Mouse (Mus musculus) midbrain, embryonic 16.5 days (tissue): ENCODE results near the gene Lama1. TPM values are rescaled to one million over a fixed set of nuclear protein-coding genes. Genes with fewer than 3 reads are reported as not detected.

ENCODE experiments used
- ATAC-seq: fragments of 200-750 bp; cut with Nextera tagmentation; 2 replicates; pipeline ENCODE4 v1.8.0; 2017; ENCODE audit warnings: moderate TSS enrichment
- H3K27ac ChIP-seq: fragments of 300-500 bp; sonication (generic); 2 replicates; pipeline ENCODE4 v1.5.1; 2014; ENCODE audit warnings: mild to moderate bottlenecking, low read length, mixed read lengths
- H3K27me3 ChIP-seq: fragments of 300-500 bp; sonication (generic); 2 replicates; pipeline ENCODE4 v1.6.1; 2014; ENCODE audit warnings: low read depth, low read length, mixed read lengths; ENCODE audit not compliant: control insufficient read depth, insufficient read depth
- H3K36me3 ChIP-seq: fragments of 300-500 bp; sonication (generic); 2 replicates; pipeline ENCODE4 v1.6.1; 2014; ENCODE audit warnings: mild to moderate bottlenecking, low read length, moderate library complexity, mixed read lengths; ENCODE audit not compliant: control insufficient read depth, insufficient read depth
- H3K4me1 ChIP-seq: fragments of 300-500 bp; sonication (generic); 2 replicates; pipeline ENCODE4 v1.6.1; 2014; ENCODE audit warnings: mild to moderate bottlenecking, low read length, mixed read lengths; ENCODE audit not compliant: control insufficient read depth, insufficient read depth
- H3K4me2 ChIP-seq: fragments of 300-500 bp; sonication (generic); 2 replicates; pipeline ENCODE4 v1.6.1; 2014; ENCODE audit warnings: mild to moderate bottlenecking, low read length, mixed read lengths
- H3K4me3 ChIP-seq: fragments of 300-500 bp; sonication (generic); 2 replicates; pipeline ENCODE4 v1.5.1; 2014; ENCODE audit warnings: low read depth, mild to moderate bottlenecking, low read length, moderate library complexity, mixed read lengths
- H3K9ac ChIP-seq: fragments of 300-500 bp; sonication (generic); 2 replicates; pipeline ENCODE4 v1.6.1; 2014; ENCODE audit warnings: low read depth, low read length, mixed read lengths
- H3K9me3 ChIP-seq: fragments of 300-500 bp; sonication (generic); replicated peaks from 2 replicates; pipeline ENCODE4 v1.6.1; 2014; ENCODE audit warnings: mild to moderate bottlenecking, low read length, mixed read lengths; ENCODE audit not compliant: control insufficient read depth, poor library complexity, severe bottlenecking
- WGBS: fragments of 180-500 bp; shearing (Covaris S2); extraction: QIAGEN DNeasy Blood & Tissue Kit; methylation state at CpG from one replicate; pipeline ENCODE4 v1.1.7; 2014; 5-methylcytosine and 5-hydroxymethylcytosine counted together
- polyA plus RNA-seq: library from polyadenylated mRNA; unstranded; fragments of >200 nt; fragmentation: Nextera tagmentation; extraction: Ambion mirVana; gene quantifications from 2 replicates; pipeline ENCODE4 v1.2.1, GENCODE M21; 2015

Gene Lama1
- polyA plus RNA-seq, 1 experiment from 2014 or later = 5.4 TPM

DNA sequence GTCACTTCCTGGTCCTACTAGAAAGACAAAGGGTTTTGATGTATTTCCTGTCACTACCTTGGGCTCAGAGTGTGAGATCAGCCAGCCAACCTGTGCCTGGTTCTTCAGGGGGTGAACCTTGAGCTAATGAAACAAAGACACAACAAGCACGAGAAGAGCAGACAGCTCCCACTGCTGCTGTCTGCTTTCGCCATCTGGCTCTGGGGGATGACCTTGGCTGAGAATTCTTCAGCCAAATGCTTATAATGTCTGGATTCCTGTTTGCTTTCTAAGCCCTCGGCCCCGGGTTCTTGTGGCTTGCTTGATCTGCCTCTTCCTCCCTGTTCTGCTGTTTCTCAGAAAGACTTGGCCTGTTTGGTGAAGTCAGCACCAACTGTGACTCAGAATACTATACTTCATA lies 6.4 kb upstream of the Lama1 start:
- no peaks in the 10 kb centered on the region for H3K9me3 ChIP-seq
- no peak overlapping the region for H3K9ac ChIP-seq
- no peaks in the 10 kb centered on the region for H3K27me3 ChIP-seq
- no peak overlapping the region for H3K27ac ChIP-seq
- ATAC-seq = no peak
- H3K4me3 ChIP-seq = no peak overlapping the region
- no peaks in the 10 kb centered on the region for H3K4me1 ChIP-seq
- H3K4me2 ChIP-seq = no peak overlapping the region
- H3K36me3 ChIP-seq = no peaks in the 10 kb centered on the region
- whole genome bisulfite sequencing = 88% methylated on average over 4 of the region's 4 CpGs

GRCm38 (mm10) chr17:67692651-67693050 lies 4.4 kb upstream of the Lama1 start:
- H3K27me3 ChIP-seq = no peaks in the 10 kb centered on the region
- H3K9me3 ChIP-seq = no peaks in the 10 kb centered on the region
- H3K36me3 ChIP-seq = no peaks in the 10 kb centered on the region
- H3K4me2 ChIP-seq = no peak overlapping the region
- H3K4me1 ChIP-seq = no peaks in the 10 kb centered on the region; the same call in 1 of the 2 replicates
- 65% methylated on average over 2 of the region's 2 CpGs for WGBS
- H3K27ac ChIP-seq = no peak overlapping the region
- ATAC-seq = no peak
- no peak overlapping the region for H3K9ac ChIP-seq
- no peak overlapping the region for H3K4me3 ChIP-seq

- Histone ChIP-seq H3K4me3 (no peak overlapping the region), H3K9ac (no peak overlapping the region), H3K36me3 (no peaks in the 10 kb centered on the region), H3K4me1 (peaks cover 7% of the 10 kb centered on the region; the same call in 1 of the 2 replicates), H3K27me3 (no peaks in the 10 kb centered on the region), H3K9me3 (no peaks in the 10 kb centered on the region), H3K27ac (no peak overlapping the region), H3K4me2 (no peak overlapping the region)
- no peak for ATAC-seq
- 51% methylated on average over 2 of the region's 3 CpGs for WGBS
These were observed 3.2 kb upstream of the Lama1 start for GRCm38 (mm10) chr17:67693861-67694260.

DNA sequence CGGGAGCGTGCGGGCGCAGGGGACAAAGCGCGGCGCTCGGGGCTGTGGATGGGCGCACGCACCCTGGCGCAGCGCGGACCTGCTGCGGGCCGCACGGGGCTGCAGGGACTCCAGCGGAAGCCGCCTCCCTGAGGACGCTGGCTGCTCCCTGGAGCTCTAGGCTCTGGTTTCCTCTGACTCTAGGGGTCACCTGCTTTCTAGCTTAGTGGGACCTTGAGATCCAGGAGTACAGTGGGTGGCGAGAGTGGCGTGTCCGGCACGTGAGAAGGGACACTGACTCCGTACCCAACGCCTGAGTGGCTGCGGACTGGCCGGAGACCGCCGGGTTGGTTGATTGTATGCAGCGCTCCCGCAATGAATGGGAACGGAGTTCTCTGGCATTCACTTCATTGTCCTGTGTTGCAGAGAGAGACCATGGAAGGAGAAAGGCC lies 417 bp downstream of the Lama1 start:
- ATAC-seq = peak; percentile 79
- H3K4me3 ChIP-seq = peak overlapping the region; percentile 80
- H3K9me3 ChIP-seq = no peaks in the 10 kb centered on the region
- H3K27ac ChIP-seq = no peak overlapping the region
- no peaks in the 10 kb centered on the region for H3K27me3 ChIP-seq
- H3K4me2 ChIP-seq = peak overlapping the region; percentile 98
- peak overlapping the region; percentile 91 for H3K9ac ChIP-seq
- WGBS = 0% methylated on average over 32 of the region's 32 CpGs
- H3K36me3 ChIP-seq = no peaks in the 10 kb centered on the region
- peaks cover 10% of the 10 kb centered on the region; the same call in 1 of the 2 replicates for H3K4me1 ChIP-seq

- H3K9me3 ChIP-seq = no peaks in the 10 kb centered on the region
- ATAC-seq = peak; percentile 63
- H3K4me3 ChIP-seq = peak overlapping the region; percentile 80
- H3K36me3 ChIP-seq = no peaks in the 10 kb centered on the region
- peak overlapping the region; percentile 27; the same call in 1 of the 2 replicates for H3K9ac ChIP-seq
- no peak overlapping the region for H3K27ac ChIP-seq
- H3K27me3 ChIP-seq = no peaks in the 10 kb centered on the region
- H3K4me1 ChIP-seq = peaks cover 10% of the 10 kb centered on the region; the same call in 1 of the 2 replicates
- under 1% methylated on average over 13 of the region's 13 CpGs for WGBS
- peak overlapping the region; percentile 98 for H3K4me2 ChIP-seq
These were observed 1.2 kb downstream of the Lama1 start for GRCm38 (mm10) chr17:67698301-67698700.

GRCm38 (mm10) chr17:67701761-67702160 lies 4.7 kb downstream of the Lama1 start:
- Histone ChIP-seq H3K36me3 (no peaks in the 10 kb centered on the region), H3K4me3 (no peak overlapping the region), H3K4me1 (peaks cover 10% of the 10 kb centered on the region; the same call in 1 of the 2 replicates), H3K4me2 (no peak overlapping the region), H3K9me3 (no peaks in the 10 kb centered on the region), H3K27me3 (no peaks in the 10 kb centered on the region), H3K9ac (no peak overlapping the region), H3K27ac (no peak overlapping the region)
- 12% methylated on average over 9 of the region's 9 CpGs for WGBS
- ATAC-seq = no peak

- no peaks in the 10 kb centered on the region for H3K27me3 ChIP-seq
- no peaks in the 10 kb centered on the region for H3K36me3 ChIP-seq
- ATAC-seq = no peak
- H3K9ac ChIP-seq = no peak overlapping the region
- no peaks in the 10 kb centered on the region for H3K9me3 ChIP-seq
- no peak overlapping the region for H3K4me2 ChIP-seq
- no peak overlapping the region for H3K27ac ChIP-seq
- H3K4me1 ChIP-seq = peaks cover 9% of the 10 kb centered on the region; the same call in 1 of the 2 replicates
- no peak overlapping the region for H3K4me3 ChIP-seq
- 62% methylated on average over 3 of the region's 3 CpGs for WGBS
These were observed 5.9 kb downstream of the Lama1 start for GRCm38 (mm10) chr17:67702941-67703340.

DNA sequence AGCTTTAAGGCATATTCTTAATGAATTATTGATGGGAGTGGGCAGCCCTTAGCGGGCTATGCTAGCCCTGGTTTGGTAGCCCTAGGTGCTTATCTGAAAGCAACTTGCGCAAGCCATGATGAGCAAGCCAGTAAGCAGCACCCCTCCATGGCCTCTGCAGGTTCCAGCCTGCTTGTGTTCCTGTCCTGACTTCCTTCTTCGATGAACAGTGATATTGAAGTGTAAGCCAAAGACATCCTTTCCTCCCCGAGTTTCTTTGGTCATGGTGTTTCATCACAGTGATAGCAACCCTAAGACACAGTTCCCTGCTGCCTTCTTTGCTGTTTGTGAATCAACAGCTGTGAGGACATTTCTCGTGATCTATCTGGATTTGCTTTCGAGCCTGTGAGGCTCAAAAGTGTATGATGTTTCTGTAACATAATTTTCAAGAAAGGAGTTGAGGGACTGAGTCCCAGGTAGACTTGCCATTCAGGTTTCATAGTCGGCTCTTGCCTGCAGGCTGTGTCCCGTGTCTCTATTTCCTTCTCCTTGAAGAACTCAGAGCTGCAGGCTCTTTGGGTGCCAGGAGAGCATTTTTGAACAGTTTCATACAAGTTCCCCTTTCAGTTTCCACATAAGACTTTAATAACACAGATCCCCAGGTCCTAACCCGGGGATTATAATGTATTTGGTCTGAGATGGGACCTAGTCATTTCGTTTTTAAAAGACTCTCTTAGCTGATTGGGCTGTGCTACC lies 8.1 kb downstream of the Lama1 start:
- 89% methylated on average over 10 of the region's 10 CpGs for WGBS

DNA sequence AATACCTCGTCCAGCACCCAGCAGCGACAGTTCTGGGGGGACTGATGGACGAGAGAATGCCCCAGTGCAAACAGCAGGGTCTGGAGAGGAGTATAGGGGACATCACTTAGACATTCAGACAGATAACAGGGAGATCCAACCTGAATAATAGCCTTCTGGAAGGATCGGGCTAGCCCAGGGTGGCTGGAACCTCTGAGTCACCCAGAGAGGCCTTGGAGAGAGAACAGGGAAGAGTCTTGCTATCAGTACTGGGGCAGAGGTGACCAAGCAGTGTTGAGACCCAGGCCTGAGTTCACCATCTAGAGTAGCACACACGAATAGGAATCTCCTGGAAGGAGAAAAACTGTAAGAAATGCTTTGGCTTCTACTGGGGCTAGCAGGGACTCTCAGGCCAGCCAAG lies 9.3 kb downstream of the Lama1 start:
- WGBS = 85% methylated on average over 5 of the region's 5 CpGs
- ATAC-seq = no peak
- Histone ChIP-seq H3K36me3 (no peaks in the 10 kb centered on the region), H3K4me2 (no peak overlapping the region), H3K27ac (no peak overlapping the region), H3K4me1 (peaks cover 6% of the 10 kb centered on the region), H3K4me3 (no peak overlapping the region), H3K27me3 (no peaks in the 10 kb centered on the region), H3K9me3 (no peaks in the 10 kb centered on the region), H3K9ac (no peak overlapping the region)

More for the DNA sequence above, 8.1 kb downstream of the Lama1 start:
- H3K27ac ChIP-seq = no peak overlapping the region
- no peak for ATAC-seq
- H3K4me1 ChIP-seq = peaks cover under 1% of the 10 kb centered on the region
- H3K9ac ChIP-seq = no peak overlapping the region
- no peaks in the 10 kb centered on the region for H3K27me3 ChIP-seq
- H3K36me3 ChIP-seq = no peaks in the 10 kb centered on the region
- no peak overlapping the region for H3K4me3 ChIP-seq
- no peaks in the 10 kb centered on the region for H3K9me3 ChIP-seq
- no peak overlapping the region for H3K4me2 ChIP-seq
